Mouse (Mus musculus): ENCODE results near the gene App.

DNA sequence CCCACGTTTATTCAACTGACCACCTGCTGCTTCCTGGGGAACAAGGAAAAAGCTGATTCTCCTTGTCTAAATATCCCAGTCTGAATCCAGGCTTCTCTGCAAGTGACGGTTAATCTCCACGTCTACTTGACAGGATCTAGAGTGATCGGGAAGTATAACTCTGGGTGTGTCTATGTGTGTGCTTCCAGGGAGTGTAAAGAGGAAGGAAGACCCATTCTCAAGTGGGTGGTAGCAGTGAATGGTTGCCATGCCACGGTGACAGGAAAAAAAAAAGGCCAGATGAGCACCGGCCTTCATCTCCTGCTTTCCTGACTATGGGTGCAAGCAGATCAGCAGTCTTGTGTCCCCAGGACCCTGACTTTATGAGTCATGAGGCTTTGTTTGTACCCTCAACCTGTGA, 10.8 kb downstream of the App start:
- TF ChIP-seq CTCF (IDR thresholded peaks at IDR 0.05; ENCODE audit: low read depth) = no peak
- no peak for TF ChIP-seq EP300 (IDR thresholded peaks at IDR 0.05; ENCODE audit: low read depth)
